10 mouse cellular contexts compared by ENCODE assay signal in genomic region chr9:45413478-45414140, GRCm38 (mm10). TPM values are rescaled to one million over a fixed set of nuclear protein-coding genes. Genes with fewer than 3 reads are reported as not detected.
DNase-seq lines count a peak whose midpoint lies in the region; ATAC-seq and TF ChIP-seq lines count a peak whose summit lies in the region.
"Had no signal": no experiment of that assay in that cellular context is flagged by ENCODE, and none has a peak within 500 bp of the region (broad histone marks: within the 10 kb centered on the region; RNA-seq: fewer than 3 reads in every experiment).

No protein-coding gene starts in this region.

- in situ Hi-C loops in CH12.LX (cut with MboI; ENCODE audit: low pct_ligation_motif_present, low pct_unique_long_range_greater_than_20kb, low sequenced_read_pairs) = loop anchor here (10.0 kb wide), 1 partner anchor 331 kb away; no protein-coding TSS in a partner anchor

- dilution Hi-C loops in CH12.LX (cut with MboI; ENCODE audit: extremely low pct_ligation_motif_present, extremely low pct_unique_long_range_greater_than_20kb, low sequenced_read_pairs) = no loop called here

- H3K9me3 ChIP-seq in intestine, postnatal 0 days (ENCODE audit: control insufficient read depth) = no peaks in the 10 kb centered on the region
- H3K9me3 ChIP-seq in intestine, embryonic 15.5 days = no peaks in the 10 kb centered on the region
- H3K9me3 ChIP-seq in CH12.LX (replicated peaks; ENCODE audit: low read length) = no peaks in the 10 kb centered on the region
- H3K9me3 ChIP-seq in kidney, embryonic 15.5 days (replicated peaks) = no peaks in the 10 kb centered on the region
- no peaks in the 10 kb centered on the region for H3K9me3 ChIP-seq in intestine, embryonic 16.5 days (ENCODE audit: control insufficient read depth, low read length)

- no peaks in the 10 kb centered on the region for H3K79me2 ChIP-seq in CH12.LX (replicated peaks; ENCODE audit: control insufficient read depth, extremely low read depth, insufficient read depth, poor library complexity, severe bottlenecking)

- no peak for TF ChIP-seq POLR2A in CH12.LX (IDR thresholded peaks at IDR 0.05; ENCODE audit: low read depth, low read length)

- TF ChIP-seq RAD21 in CH12.LX (IDR thresholded peaks at IDR 0.05; ENCODE audit: low read depth, low read length) = no peak; the same call in 1 of the 2 replicates

- H3K4me1 ChIP-seq in intestine, postnatal 0 days (replicated peaks; ENCODE audit: control insufficient read depth, insufficient read depth, low read length) = no peaks in the 10 kb centered on the region
- no peaks in the 10 kb centered on the region for H3K4me1 ChIP-seq in intestine, embryonic 15.5 days (replicated peaks)
- peaks cover 6 to 37% of the 10 kb centered on the region in 2 experiments for H3K4me1 ChIP-seq in CH12.LX (ENCODE audit: control insufficient read depth in 1 of 2, insufficient read depth in 2 of 2)
- H3K4me1 ChIP-seq in kidney, embryonic 15.5 days = peaks cover 13% of the 10 kb centered on the region
- 0 out of 2 replicates have a peak, but pooled peaks cover 3% of the 10 kb centered on the region for H3K4me1 ChIP-seq in intestine, embryonic 16.5 days (ENCODE audit: control insufficient read depth, insufficient read depth, low read length)

- H3K4me2 ChIP-seq in intestine, postnatal 0 days (replicated peaks; ENCODE audit: low read depth) = no peak overlapping the region
- H3K4me2 ChIP-seq in intestine, embryonic 15.5 days (replicated peaks) = no peak overlapping the region
- H3K4me2 ChIP-seq in CH12.LX (ENCODE audit: insufficient read depth, low read depth, poor library complexity, severe bottlenecking) = no peak overlapping the region
- no peak overlapping the region for H3K4me2 ChIP-seq in kidney, embryonic 15.5 days
- H3K4me2 ChIP-seq in intestine, embryonic 16.5 days (ENCODE audit: low read depth, low read length) = no peak overlapping the region

- TF ChIP-seq CTCF in intestine, postnatal 0 days (IDR thresholded peaks at IDR 0.05; ENCODE audit: low read depth) = peak; percentile 67
- peak; percentile 56 to 68 for TF ChIP-seq CTCF in CH12.LX (conservative IDR thresholded peaks at IDR 0.05 in 1 of 2, IDR thresholded peaks at IDR 0.05 in 1 of 2; ENCODE audit: low read depth in 2 of 2, low read length in 2 of 2)

- H3K27ac ChIP-seq in intestine, postnatal 0 days (ENCODE audit: low read depth, low read length) = no peak overlapping the region
- H3K27ac ChIP-seq in intestine, embryonic 15.5 days = no peak overlapping the region
- no peak overlapping the region for H3K27ac ChIP-seq in CH12.LX (ENCODE audit: insufficient read depth, low read depth)
- H3K27ac ChIP-seq in kidney, embryonic 15.5 days = peak overlapping the region; percentile 70
- H3K27ac ChIP-seq in intestine, embryonic 16.5 days (ENCODE audit: low read length) = no peak overlapping the region

- no peak overlapping the region for H3K9ac ChIP-seq in intestine, postnatal 0 days (ENCODE audit: low read depth, low read length)
- H3K9ac ChIP-seq in intestine, embryonic 15.5 days = no peak overlapping the region
- no peak overlapping the region for H3K9ac ChIP-seq in CH12.LX (ENCODE audit: insufficient read depth, low read depth)
- H3K9ac ChIP-seq in kidney, embryonic 15.5 days = no peak overlapping the region
- H3K9ac ChIP-seq in intestine, embryonic 16.5 days (ENCODE audit: low read depth, low read length) = no peak overlapping the region

- no peaks in the 10 kb centered on the region; the same call in 1 of the 2 replicates for H3K27me3 ChIP-seq in intestine, postnatal 0 days (replicated peaks; ENCODE audit: control insufficient read depth, insufficient read depth, low read length)
- no peaks in the 10 kb centered on the region; the same call in 1 of the 2 replicates for H3K27me3 ChIP-seq in intestine, embryonic 15.5 days (replicated peaks)
- peaks cover 13% of the 10 kb centered on the region for H3K27me3 ChIP-seq in CH12.LX (replicated peaks)
- 0 out of 2 replicates have a peak, but pooled peaks cover 4% of the 10 kb centered on the region for H3K27me3 ChIP-seq in kidney, embryonic 15.5 days
- H3K27me3 ChIP-seq in intestine, embryonic 16.5 days (replicated peaks; ENCODE audit: control insufficient read depth, insufficient read depth, low read length) = no peaks in the 10 kb centered on the region; the same call in 1 of the 2 replicates

- WGBS in intestine, postnatal 0 days = 54% methylated on average over 5 of the region's 5 CpGs
- 61% methylated on average over 5 of the region's 5 CpGs for WGBS in intestine, embryonic 15.5 days
- 55% methylated on average over 5 of the region's 5 CpGs for WGBS in kidney, embryonic 15.5 days
- WGBS in intestine, embryonic 16.5 days = 62% methylated on average over 5 of the region's 5 CpGs

- no peak for ATAC-seq in intestine, postnatal 0 days
- no peak for ATAC-seq in intestine, embryonic 15.5 days
- no peak for ATAC-seq in kidney, embryonic 15.5 days (replicated peaks; ENCODE audit: low FRiP score)
- no peak for ATAC-seq in intestine, embryonic 16.5 days

- no peaks in the 10 kb centered on the region for H3K36me3 ChIP-seq in intestine, postnatal 0 days (ENCODE audit: control insufficient read depth, insufficient read depth)
- H3K36me3 ChIP-seq in intestine, embryonic 15.5 days = no peaks in the 10 kb centered on the region
- H3K36me3 ChIP-seq in CH12.LX (replicated peaks in 1 of 2; ENCODE audit: control insufficient read depth in 1 of 2, insufficient read depth in 1 of 2, low read length in 1 of 2) = no peaks in the 10 kb centered on the region
- no peaks in the 10 kb centered on the region for H3K36me3 ChIP-seq in kidney, embryonic 15.5 days
- no peaks in the 10 kb centered on the region for H3K36me3 ChIP-seq in intestine, embryonic 16.5 days (ENCODE audit: control insufficient read depth, insufficient read depth, low read length)

- H3K4me3 ChIP-seq in intestine, postnatal 0 days (ENCODE audit: low read depth, low read length) = no peak overlapping the region
- H3K4me3 ChIP-seq in intestine, embryonic 15.5 days (replicated peaks) = no peak overlapping the region
- no peak overlapping the region for H3K4me3 ChIP-seq in CH12.LX (replicated peaks in 1 of 3; ENCODE audit: low read depth in 2 of 3, low read length in 2 of 3, poor library complexity in 1 of 3)
- no peak overlapping the region for H3K4me3 ChIP-seq in kidney, embryonic 15.5 days (replicated peaks)
- H3K4me3 ChIP-seq in intestine, embryonic 16.5 days (ENCODE audit: low read length) = no peak overlapping the region
- H3K4me3 ChIP-seq: myocyte had no signal

- peak; percentile 42 for DNase-seq in CH12.LX (ENCODE audit: extremely low read depth)
- peak; percentile 17 for DNase-seq in T-cell, adult 2 months (ENCODE audit: low spot score)
- DNase-seq in retina, embryonic 14.5 days (ENCODE audit: low spot score) = peak; percentile 76
- no peak for DNase-seq in urinary bladder, postnatal 4 days (ENCODE audit: low spot score in 2 of 2)

- no peak for TF ChIP-seq EP300 in CH12.LX (IDR thresholded peaks at IDR 0.05; ENCODE audit: low read length)

TF ChIP-seq in CH12.LX, 34 proteins besides CTCF, POLR2A, EP300 and RAD21:
- no peak for TF ChIP-seq MAX (IDR thresholded peaks at IDR 0.05; ENCODE audit: low read length)
- no peak for TF ChIP-seq MEF2A (IDR thresholded peaks at IDR 0.05; ENCODE audit: borderline replicate concordance, low read depth, low read length)
- TF ChIP-seq JUN (IDR thresholded peaks at IDR 0.05; ENCODE audit: insufficient read depth, low read depth, low read length) = no peak
- TF ChIP-seq SMC3 (IDR thresholded peaks at IDR 0.05; ENCODE audit: low read depth, low read length) = peak; percentile 12

RNA-seq across cellular contexts. Expression of gene Dscaml1, which starts 12.8 kb away (rescaled TPM):
- polyA plus RNA-seq in intestine, postnatal 0 days (2015; fragmentation: Nextera tagmentation; extraction: Ambion mirVana) = 0.08 and 0.09 TPM in 2 replicates
- 0.38 and 0.44 TPM in 2 replicates for polyA plus RNA-seq in intestine, embryonic 15.5 days (2015; fragmentation: Nextera tagmentation; extraction: Ambion mirVana)
- not detected in 2 replicates for total RNA-seq in CH12.LX (2012; rRNA removed)
- not detected in 2 replicates for total RNA-seq in CH12.LX (2014; rRNA removed)
- polyA plus RNA-seq in CH12.LX (2012; ENCODE audit: insufficient read length, low read depth) = not detected in 2 replicates
- polyA plus RNA-seq in kidney, embryonic 15.5 days (2015; fragmentation: Nextera tagmentation; extraction: Ambion mirVana) = 0.13 and 0.30 TPM in 2 replicates
- 0.29 and 0.33 TPM in 2 replicates for polyA plus RNA-seq in intestine, embryonic 16.5 days (2015; fragmentation: Nextera tagmentation; extraction: Ambion mirVana)
- total RNA-seq: common myeloid progenitor, adult 5-6 weeks had no signal
- polyA plus RNA-seq: myocyte had no signal

RNA-seq across cellular contexts. Expression of gene Fxyd2, which starts 14.1 kb away (rescaled TPM):
- 1.2 and 1.7 TPM in 2 replicates for polyA plus RNA-seq in intestine, postnatal 0 days (2015; fragmentation: Nextera tagmentation; extraction: Ambion mirVana)
- 2.6 and 3.0 TPM in 2 replicates for polyA plus RNA-seq in intestine, embryonic 15.5 days (2015; fragmentation: Nextera tagmentation; extraction: Ambion mirVana)
- total RNA-seq in CH12.LX (2012; rRNA removed) (not detected in 2 replicates), CH12.LX (2014; rRNA removed) (not detected in 2 replicates)
- polyA plus RNA-seq in CH12.LX (2012; ENCODE audit: insufficient read length, low read depth) = not detected in 2 replicates
- 451 and 476 TPM in 2 replicates for polyA plus RNA-seq in kidney, embryonic 15.5 days (2015; fragmentation: Nextera tagmentation; extraction: Ambion mirVana)
- 2.2 and 3.1 TPM in 2 replicates for polyA plus RNA-seq in intestine, embryonic 16.5 days (2015; fragmentation: Nextera tagmentation; extraction: Ambion mirVana)

RNA-seq across cellular contexts. Expression of gene Fxyd6, which starts 43.6 kb away (rescaled TPM):
- polyA plus RNA-seq in intestine, postnatal 0 days (2015; fragmentation: Nextera tagmentation; extraction: Ambion mirVana) = 54.5 and 57.2 TPM in 2 replicates
- polyA plus RNA-seq in intestine, embryonic 15.5 days (2015; fragmentation: Nextera tagmentation; extraction: Ambion mirVana) = 76.5 and 77.2 TPM in 2 replicates
- total RNA-seq in CH12.LX (2012; rRNA removed) = 0.08 TPM in 1 of 2 replicates, not detected in the other
- not detected in 2 replicates for total RNA-seq in CH12.LX (2014; rRNA removed)
- not detected in 2 replicates for polyA plus RNA-seq in CH12.LX (2012; ENCODE audit: insufficient read length, low read depth)
- 178 and 187 TPM in 2 replicates for polyA plus RNA-seq in kidney, embryonic 15.5 days (2015; fragmentation: Nextera tagmentation; extraction: Ambion mirVana)
- polyA plus RNA-seq in intestine, embryonic 16.5 days (2015; fragmentation: Nextera tagmentation; extraction: Ambion mirVana) = 65.8 and 66.7 TPM in 2 replicates
- total RNA-seq: common myeloid progenitor, adult 5-6 weeks had no signal

Comparison
In these comparisons a context has a peak if more than half of its experiments do, and no peak if none do; other contexts are left out.
1. DNase-seq: peak in CH12.LX (single experiment), T-cell, adult 2 months (single experiment) and retina, embryonic 14.5 days (single experiment); none in urinary bladder, postnatal 4 days (0 of 2).
2. RNA of gene Fxyd2, which starts 14.1 kb away (polyA plus RNA-seq): 451 to 476 TPM in kidney, embryonic 15.5 days; 2.6 to 3.0 TPM in intestine, embryonic 15.5 days, 2.2 to 3.1 TPM in intestine, embryonic 16.5 days, 1.2 to 1.7 TPM in intestine, postnatal 0 days and not detected in CH12.LX; every median in the first group is over 100 times any median in the second.
3. RNA of gene Fxyd6, which starts 43.6 kb away (polyA plus RNA-seq): 178 to 187 TPM in kidney, embryonic 15.5 days, 76.5 to 77.2 TPM in intestine, embryonic 15.5 days, 65.8 to 66.7 TPM in intestine, embryonic 16.5 days and 54.5 to 57.2 TPM in intestine, postnatal 0 days; not detected in CH12.LX; every median in the first group is over 10 times any median in the second.